In the genomic region with DNA sequence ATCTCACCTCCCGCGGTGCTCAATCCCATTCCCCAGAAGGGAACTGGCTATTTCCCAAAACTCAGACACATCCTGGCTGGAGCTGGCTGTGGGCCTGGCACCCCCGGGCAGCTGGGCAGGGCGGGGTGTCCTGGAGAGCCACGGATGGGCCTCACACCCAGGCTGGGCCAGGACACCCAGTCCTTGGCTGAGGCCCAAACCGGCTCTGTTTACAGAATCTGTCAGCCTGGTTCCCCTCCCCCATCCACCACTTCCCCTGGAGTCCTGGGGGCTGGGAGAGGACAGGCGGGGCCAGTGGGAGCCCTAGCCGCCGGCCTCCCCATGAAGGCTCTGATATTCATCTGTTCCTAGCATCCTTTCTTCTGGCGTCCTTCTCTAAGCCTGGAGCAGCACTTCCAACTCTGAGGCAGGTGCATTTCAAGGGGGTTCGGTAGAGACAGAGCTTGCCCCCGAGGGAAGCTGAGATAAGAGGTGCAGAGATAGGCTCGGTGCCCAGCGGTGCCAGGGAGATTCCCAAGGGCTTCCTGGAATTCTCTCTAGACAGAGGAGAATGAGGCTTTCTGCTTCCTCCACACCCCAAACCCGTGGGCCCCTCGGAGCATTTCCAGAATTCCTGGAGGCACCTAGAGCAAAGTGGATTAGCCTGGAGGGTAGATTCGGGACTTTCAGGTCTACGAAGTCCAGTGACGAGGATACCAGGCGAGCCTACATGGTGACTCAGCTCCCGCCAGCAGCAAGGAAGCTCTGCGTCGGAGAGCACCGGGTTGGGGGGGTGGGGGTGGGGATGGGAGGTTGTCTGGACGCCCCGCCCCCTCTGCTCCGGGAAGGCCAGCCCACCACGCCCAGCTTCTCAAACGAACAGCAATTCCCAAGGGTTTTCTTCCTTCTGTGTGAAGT, we compare ENCODE assay signal across 8 mouse cellular contexts. TPM values are rescaled to one million over a fixed set of nuclear protein-coding genes. Genes with fewer than 3 reads are reported as not detected.
DNase-seq lines count a peak whose midpoint lies in the region; ATAC-seq lines count a peak whose summit lies in the region.

No protein-coding gene starts in this region.

- peak; percentile 17 for DNase-seq in MEL-GATA-1-ER (ENCODE audit: extremely low read depth, low read depth)
- peak; percentile 67 for DNase-seq in cerebellum, adult 9-11 months
- DNase-seq in frontal cortex, postnatal 25 days (ENCODE audit: low spot score in 2 of 2) = peak; percentile 66 to 73
- peak; percentile 33 for DNase-seq in hindbrain, embryonic 14.5 days (ENCODE audit: low spot score)
- DNase-seq in layer of hippocampus, postnatal 36 days = peak; percentile 87 to 89
- peak; percentile 99 for DNase-seq in lung, postnatal 25 days (ENCODE audit: low spot score)
- DNase-seq in retina, embryonic 14.5 days (ENCODE audit: low spot score) = peak; percentile 63
- peak; percentile 80 for DNase-seq in urinary bladder, postnatal 10 days (ENCODE audit: low spot score)

- peak overlapping the region; percentile 48 for H3K4me2 ChIP-seq in hindbrain, embryonic 14.5 days (replicated peaks)

- H3K27ac ChIP-seq in hindbrain, embryonic 14.5 days = no peak overlapping the region; the same call in 1 of the 2 replicates

- H3K27me3 ChIP-seq in hindbrain, embryonic 14.5 days (ENCODE audit: control insufficient read depth, insufficient read depth, low read length) = no peaks in the 10 kb centered on the region

- H3K36me3 ChIP-seq in hindbrain, embryonic 14.5 days (replicated peaks; ENCODE audit: control insufficient read depth, insufficient read depth) = no peaks in the 10 kb centered on the region

- peak; percentile 84; the same call in 1 of the 2 replicates for ATAC-seq in hindbrain, embryonic 14.5 days (ENCODE audit: low FRiP score)

- H3K9me3 ChIP-seq in hindbrain, embryonic 14.5 days (ENCODE audit: control insufficient read depth, low read length) = no peaks in the 10 kb centered on the region

- H3K9ac ChIP-seq in hindbrain, embryonic 14.5 days = peak overlapping the region; percentile 25; the same call in 1 of the 2 replicates

- H3K4me3 ChIP-seq in hindbrain, embryonic 14.5 days (replicated peaks; ENCODE audit: low read length) = peak overlapping the region; percentile 13

- 2% methylated on average over 29 of the region's 29 CpGs for WGBS in hindbrain, embryonic 14.5 days

- H3K4me1 ChIP-seq in hindbrain, embryonic 14.5 days (replicated peaks; ENCODE audit: control insufficient read depth, insufficient read depth, low read length) = peaks cover 11% of the 10 kb centered on the region

RNA-seq across cellular contexts. Expression of a gene that starts 51.2 kb away (rescaled TPM):
- polyA plus RNA-seq in hindbrain, embryonic 14.5 days (2014; fragmentation: Nextera tagmentation; extraction: Ambion mirVana) = 117 and 129 TPM in 2 replicates
- 10 to 100 TPM; 32.7 to 33.4 TPM for total RNA-seq in layer of hippocampus, postnatal 36 days (2021)

RNA-seq across cellular contexts. Expression of a gene that starts 58.8 kb away (rescaled TPM):
- 0.39 and 0.56 TPM in 2 replicates for polyA plus RNA-seq in hindbrain, embryonic 14.5 days (2014; fragmentation: Nextera tagmentation; extraction: Ambion mirVana)
- total RNA-seq in layer of hippocampus, postnatal 36 days (2021) = 10 to 100 TPM; 36.0 to 36.5 TPM

Comparison
In these comparisons a context has a peak if more than half of its experiments do, and no peak if none do; other contexts are left out.
1. DNase-seq: peak in every context shown above with its lines; median percentile 99 in lung, postnatal 25 days; 88 in layer of hippocampus, postnatal 36 days; 80 in urinary bladder, postnatal 10 days; 70 in frontal cortex, postnatal 25 days; 67 in cerebellum, adult 9-11 months; 63 in retina, embryonic 14.5 days; 33 in hindbrain, embryonic 14.5 days; 17 in MEL-GATA-1-ER.